Mouse (Mus musculus) lung, adult 2 months (tissue): ENCODE results near the gene Calcoco1.

Experiments
- CTCF ChIP-seq: fragments of 200-500 bp; IDR thresholded peaks from 2 replicates; pipeline ENCODE4 v1.5.1; 2011; ENCODE audit warnings: mild to moderate bottlenecking, low read length, control low read depth; ENCODE audit not compliant: insufficient read depth
- POLR2A ChIP-seq: fragments of 200-500 bp; IDR thresholded peaks from 2 replicates; pipeline ENCODE4 v1.6.1; 2011; ENCODE audit warnings: low read depth, mild to moderate bottlenecking, control low read depth, low read length, borderline replicate concordance; ENCODE audit errors: extremely low read depth

DNA sequence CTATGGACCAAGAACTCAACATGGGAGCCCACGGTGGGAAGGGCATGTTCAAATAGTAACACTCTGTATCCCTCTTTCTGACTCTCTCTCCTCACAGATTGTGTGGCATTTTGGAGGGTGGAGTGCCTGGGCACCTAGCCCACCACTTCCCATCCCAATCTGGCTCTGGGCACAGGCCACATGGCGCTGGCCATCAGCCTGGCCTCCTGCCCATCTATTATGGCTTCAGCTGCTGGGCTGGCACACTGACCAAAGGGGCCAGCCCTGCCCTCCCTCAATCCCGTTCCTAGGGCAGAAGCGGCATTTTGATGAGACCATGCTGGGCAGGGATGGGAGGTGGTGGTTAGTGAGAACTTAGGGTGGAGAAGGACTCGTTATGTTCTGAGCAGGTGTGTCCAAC, 11.3 kb upstream of the Calcoco1 start:
- no peak for TF ChIP-seq CTCF
- no peak for TF ChIP-seq POLR2A
